Mouse (Mus musculus): ENCODE data around the gene Hpdl. TPM values are rescaled to one million over a fixed set of nuclear protein-coding genes. Genes with fewer than 3 reads are reported as not detected.

Gene Hpdl
- polyA plus RNA-seq, 1 experiment from 2014 or later = 1.1 TPM

DNA sequence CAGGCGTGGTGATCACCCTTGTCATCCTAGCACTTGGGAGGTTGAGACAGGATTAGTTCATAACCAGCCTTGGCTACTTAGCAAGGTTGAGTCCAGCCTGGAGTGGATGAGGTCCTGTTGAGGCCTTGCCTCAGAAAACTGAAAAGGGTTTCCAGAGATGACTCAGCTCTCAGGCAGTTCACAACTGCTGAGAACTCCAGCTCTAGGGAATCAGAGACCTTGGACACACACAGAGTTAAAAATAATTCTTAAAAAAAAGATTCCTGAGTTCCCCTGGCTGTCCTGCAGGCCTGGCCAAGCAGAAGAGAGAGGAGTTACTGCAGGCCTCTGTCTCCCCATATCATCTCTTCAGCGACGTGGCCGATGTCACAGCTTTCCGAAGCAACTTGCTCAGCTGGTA, 6.2 kb downstream of the Hpdl start:
- Histone ChIP-seq H3K4me3 (ENCODE audit: low read length) (no peak overlapping the region), H3K27me3 (ENCODE audit: control insufficient read depth, insufficient read depth, low read length) (peaks cover 5% of the 10 kb centered on the region; the same call in 1 of the 2 replicates), H3K4me1 (ENCODE audit: control insufficient read depth, insufficient read depth, low read length) (0 out of 2 replicates have a peak, but pooled peaks cover under 1% of the 10 kb centered on the region), H3K36me3 (ENCODE audit: control insufficient read depth, insufficient read depth, low read length) (peaks cover 6% of the 10 kb centered on the region), H3K9ac (ENCODE audit: low read depth, low read length) (no peak overlapping the region), H3K9me3 (ENCODE audit: control insufficient read depth, low read length) (no peaks in the 10 kb centered on the region), H3K27ac (ENCODE audit: low read depth, low read length) (no peak overlapping the region), H3K4me2 (replicated peaks; ENCODE audit: low read depth, low read length) (no peak overlapping the region)
- ATAC-seq (ENCODE audit: low FRiP score, low TSS enrichment) = no peak
- WGBS = 88% methylated on average over 5 of the region's 5 CpGs

DNA sequence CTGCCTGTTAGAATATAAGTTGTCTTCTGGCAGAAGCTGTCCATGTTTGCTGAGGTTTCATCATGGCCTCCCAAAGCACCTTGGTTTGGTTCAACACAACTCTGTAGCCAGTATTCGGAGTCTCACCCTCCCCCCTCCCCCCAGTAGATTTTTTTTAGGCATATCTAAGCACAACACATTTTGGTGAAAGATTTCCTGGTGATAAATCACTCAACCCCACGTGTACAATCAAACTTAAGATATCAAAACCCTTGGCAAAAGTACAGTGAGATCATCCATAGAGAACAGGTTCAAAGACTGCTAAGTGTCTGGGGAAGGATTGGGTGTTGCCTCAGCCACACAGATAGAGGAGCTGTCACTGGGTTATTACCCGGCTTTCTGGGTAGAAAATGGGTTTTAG, 10.5 kb downstream of the Hpdl start:
- WGBS = 73% methylated on average over 3 of the region's 3 CpGs
- H3K27ac ChIP-seq (ENCODE audit: low read depth, low read length) = no peak overlapping the region
- no peak overlapping the region for H3K4me3 ChIP-seq (ENCODE audit: low read length)
- no peak for ATAC-seq (ENCODE audit: low FRiP score, low TSS enrichment)
- no peak overlapping the region for H3K4me2 ChIP-seq (replicated peaks; ENCODE audit: low read depth, low read length)
- peaks cover 8% of the 10 kb centered on the region; the same call in 1 of the 2 replicates for H3K4me1 ChIP-seq (ENCODE audit: control insufficient read depth, insufficient read depth, low read length)
- no peak overlapping the region for H3K9ac ChIP-seq (ENCODE audit: low read depth, low read length)
- no peaks in the 10 kb centered on the region for H3K27me3 ChIP-seq (ENCODE audit: control insufficient read depth, insufficient read depth, low read length)
- H3K9me3 ChIP-seq (ENCODE audit: control insufficient read depth, low read length) = no peaks in the 10 kb centered on the region
- H3K36me3 ChIP-seq (ENCODE audit: control insufficient read depth, insufficient read depth, low read length) = no peaks in the 10 kb centered on the region; the same call in 1 of the 2 replicates

GRCm38 (mm10) chr4:116807197-116808129, 14.0 kb downstream of the Hpdl start, which contains the start of the genes Toe1 and Mutyh:
TSS of gene Toe1 (minus strand) at chr4:116807640.
TSS of gene Mutyh (plus strand) at chr4:116807723.
- Histone ChIP-seq H3K9me3 (ENCODE audit: control insufficient read depth, low read length) (no peaks in the 10 kb centered on the region), H3K4me1 (ENCODE audit: control insufficient read depth, insufficient read depth, low read length) (peaks cover 8% of the 10 kb centered on the region; the same call in 1 of the 2 replicates), H3K4me3 (ENCODE audit: low read length) (peak within 1 kb of the TSS; percentile 84), H3K27ac (ENCODE audit: low read depth, low read length) (peak within 1 kb of the TSS; percentile 75; the same call in 1 of the 2 replicates), H3K27me3 (ENCODE audit: control insufficient read depth, insufficient read depth, low read length) (no peaks in the 10 kb centered on the region), H3K36me3 (ENCODE audit: control insufficient read depth, insufficient read depth, low read length) (peaks cover 34% of the 10 kb centered on the region), H3K4me2 (replicated peaks; ENCODE audit: low read depth, low read length) (peak within 1 kb of the TSS; percentile 69), H3K9ac (ENCODE audit: low read depth, low read length) (peak within 1 kb of the TSS; percentile 77)
- peak; percentile 99 for ATAC-seq (ENCODE audit: low FRiP score, low TSS enrichment)
- under 1% methylated on average over 58 of the region's 58 CpGs for WGBS

GRCm38 (mm10) chr4:116799901-116800300, 21.6 kb downstream of the Hpdl start:
- no peaks in the 10 kb centered on the region for H3K27me3 ChIP-seq (ENCODE audit: control insufficient read depth, insufficient read depth, low read length)
- no peak overlapping the region for H3K27ac ChIP-seq (ENCODE audit: low read depth, low read length)
- no peak overlapping the region for H3K4me2 ChIP-seq (replicated peaks; ENCODE audit: low read depth, low read length)
- 51% methylated on average over 5 of the region's 5 CpGs for WGBS
- peaks cover 26% of the 10 kb centered on the region for H3K36me3 ChIP-seq (ENCODE audit: control insufficient read depth, insufficient read depth, low read length)
- no peaks in the 10 kb centered on the region for H3K4me1 ChIP-seq (ENCODE audit: control insufficient read depth, insufficient read depth, low read length)
- no peak overlapping the region for H3K9ac ChIP-seq (ENCODE audit: low read depth, low read length)
- no peak for ATAC-seq (ENCODE audit: low FRiP score, low TSS enrichment)
- H3K9me3 ChIP-seq (ENCODE audit: control insufficient read depth, low read length) = no peaks in the 10 kb centered on the region
- H3K4me3 ChIP-seq (ENCODE audit: low read length) = no peak overlapping the region

DNA sequence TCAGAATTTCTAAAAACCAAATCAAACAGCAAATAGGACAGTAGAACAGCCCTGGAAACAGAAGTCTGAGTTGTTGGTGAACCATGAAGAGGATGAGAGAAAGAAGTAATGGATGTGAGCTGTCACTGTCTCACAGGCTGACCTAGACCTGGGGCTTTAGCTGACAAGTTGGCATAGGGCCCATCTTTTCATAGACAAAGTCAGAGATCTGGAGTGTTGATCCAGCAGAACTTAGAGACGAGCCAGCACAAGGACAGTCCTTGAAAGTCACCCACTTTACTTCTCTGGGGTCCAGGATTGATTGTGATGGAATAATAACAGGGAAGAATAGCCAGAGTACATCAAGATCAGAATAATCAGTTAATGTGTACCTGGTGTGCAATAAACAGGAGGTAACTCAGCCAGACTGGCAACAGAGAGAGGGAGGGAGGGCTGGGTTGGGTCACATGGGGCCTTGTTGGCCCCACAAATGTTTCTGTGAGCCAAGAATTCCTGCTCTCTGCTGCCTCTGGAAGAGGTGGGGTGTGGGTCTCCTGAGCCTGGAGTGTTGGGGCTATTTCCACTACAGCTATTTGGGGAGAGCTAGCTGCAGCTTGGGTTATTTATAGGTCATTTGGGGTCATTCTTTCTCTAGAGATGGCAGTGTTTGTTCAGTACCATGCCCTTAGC, 24.9 kb downstream of the Hpdl start:
- Histone ChIP-seq H3K27me3 (ENCODE audit: control insufficient read depth, insufficient read depth, low read length) (no peaks in the 10 kb centered on the region), H3K4me3 (ENCODE audit: low read length) (no peak overlapping the region), H3K4me1 (ENCODE audit: control insufficient read depth, insufficient read depth, low read length) (no peaks in the 10 kb centered on the region), H3K36me3 (ENCODE audit: control insufficient read depth, insufficient read depth, low read length) (no peaks in the 10 kb centered on the region), H3K9me3 (ENCODE audit: control insufficient read depth, low read length) (no peaks in the 10 kb centered on the region), H3K4me2 (replicated peaks; ENCODE audit: low read depth, low read length) (no peak overlapping the region), H3K9ac (ENCODE audit: low read depth, low read length) (peak overlapping the region; percentile 28; the same call in 1 of the 2 replicates), H3K27ac (ENCODE audit: low read depth, low read length) (no peak overlapping the region)
- ATAC-seq (ENCODE audit: low FRiP score, low TSS enrichment) = no peak
- WGBS = 41% methylated on average over 1 of the region's 1 CpGs

- no peaks in the 10 kb centered on the region for H3K27me3 ChIP-seq (ENCODE audit: control insufficient read depth, insufficient read depth, low read length)
Measured at GRCm38 (mm10) chr4:116794273-116794672, 27.2 kb downstream of the Hpdl start.

GRCm38 (mm10) chr4:116792453-116792852, 29.1 kb downstream of the Hpdl start:
- no peaks in the 10 kb centered on the region for H3K9me3 ChIP-seq (ENCODE audit: control insufficient read depth, low read length)
- ATAC-seq (ENCODE audit: low FRiP score, low TSS enrichment) = no peak
- H3K4me3 ChIP-seq (ENCODE audit: low read length) = no peak overlapping the region
- H3K9ac ChIP-seq (ENCODE audit: low read depth, low read length) = no peak overlapping the region
- 87% methylated on average over 8 of the region's 8 CpGs for WGBS
- no peaks in the 10 kb centered on the region for H3K4me1 ChIP-seq (ENCODE audit: control insufficient read depth, insufficient read depth, low read length)
- H3K4me2 ChIP-seq (replicated peaks; ENCODE audit: low read depth, low read length) = no peak overlapping the region
- no peak overlapping the region for H3K27ac ChIP-seq (ENCODE audit: low read depth, low read length)
- no peaks in the 10 kb centered on the region for H3K27me3 ChIP-seq (ENCODE audit: control insufficient read depth, insufficient read depth, low read length)
- no peaks in the 10 kb centered on the region for H3K36me3 ChIP-seq (ENCODE audit: control insufficient read depth, insufficient read depth, low read length)

More at GRCm38 (mm10) chr4:116794273-116794672, 27.2 kb downstream of the Hpdl start:
- Histone ChIP-seq H3K4me1 (ENCODE audit: control insufficient read depth, insufficient read depth, low read length) (no peaks in the 10 kb centered on the region), H3K4me2 (replicated peaks; ENCODE audit: low read depth, low read length) (no peak overlapping the region), H3K9ac (ENCODE audit: low read depth, low read length) (no peak overlapping the region), H3K27ac (ENCODE audit: low read depth, low read length) (no peak overlapping the region), H3K9me3 (ENCODE audit: control insufficient read depth, low read length) (no peaks in the 10 kb centered on the region), H3K4me3 (ENCODE audit: low read length) (no peak overlapping the region), H3K36me3 (ENCODE audit: control insufficient read depth, insufficient read depth, low read length) (no peaks in the 10 kb centered on the region)
- ATAC-seq (ENCODE audit: low FRiP score, low TSS enrichment) = no peak
- 89% methylated on average over 2 of the region's 2 CpGs for WGBS

DNA sequence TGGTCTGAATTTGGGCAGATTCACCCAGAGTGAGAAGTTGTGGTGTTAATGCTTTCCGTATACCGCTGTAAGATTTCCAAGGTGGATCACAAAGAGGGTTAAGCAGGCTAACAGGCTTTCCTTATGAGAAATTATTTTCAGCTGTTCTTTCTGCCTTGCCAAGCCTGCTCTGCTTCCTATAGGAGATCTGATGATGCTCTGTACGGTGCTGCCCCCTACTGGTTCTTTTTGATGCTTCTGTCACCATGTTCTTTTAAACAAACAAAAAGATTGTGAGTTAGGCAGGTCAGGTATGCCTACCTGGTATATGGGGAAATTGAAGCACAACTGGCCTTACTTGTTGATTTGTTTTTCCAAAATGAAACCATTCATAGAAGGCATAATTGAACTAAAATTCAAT, 32.6 kb downstream of the Hpdl start:
- ATAC-seq (ENCODE audit: low FRiP score, low TSS enrichment) = no peak
- H3K27me3 ChIP-seq (ENCODE audit: control insufficient read depth, insufficient read depth, low read length) = no peaks in the 10 kb centered on the region
- H3K9ac ChIP-seq (ENCODE audit: low read depth, low read length) = no peak overlapping the region
- no peak overlapping the region for H3K4me3 ChIP-seq (ENCODE audit: low read length)
- WGBS = 7% methylated on average over 3 of the region's 3 CpGs
- no peaks in the 10 kb centered on the region for H3K4me1 ChIP-seq (ENCODE audit: control insufficient read depth, insufficient read depth, low read length)
- H3K9me3 ChIP-seq (ENCODE audit: control insufficient read depth, low read length) = no peaks in the 10 kb centered on the region
- H3K4me2 ChIP-seq (replicated peaks; ENCODE audit: low read depth, low read length) = no peak overlapping the region
- no peak overlapping the region for H3K27ac ChIP-seq (ENCODE audit: low read depth, low read length)
- no peaks in the 10 kb centered on the region for H3K36me3 ChIP-seq (ENCODE audit: control insufficient read depth, insufficient read depth, low read length)

All from kidney, embryonic 14.5 days (tissue).